Mouse (Mus musculus) liver, adult 2 months (tissue): Measurements from ENCODE around the gene Zbtb45. TPM values are rescaled to one million over a fixed set of nuclear protein-coding genes. Genes with fewer than 3 reads are reported as not detected.

Source experiments
- DNase-seq: peaks from one replicate; pipeline ENCODE4 v3.0.0-alpha.2; 2011; ENCODE audit warnings: low read depth, low spot score; ENCODE audit errors: extremely low read depth
- H3K27ac ChIP-seq: fragments of 200-500 bp; replicated peaks from 2 replicates; pipeline ENCODE4 v1.5.1; 2012; ENCODE audit warnings: low read depth, mild to moderate bottlenecking, control low read depth, inconsistent platforms, low read length; ENCODE audit not compliant: insufficient read depth
- H3K27me3 ChIP-seq: fragments of 200-500 bp; 2 replicates; pipeline ENCODE4 v1.6.1; 2012; ENCODE audit warnings: mild to moderate bottlenecking, moderate library complexity, low read length, inconsistent platforms; ENCODE audit not compliant: control insufficient read depth, insufficient read depth
- H3K36me3 ChIP-seq: fragments of 200-500 bp; 2 replicates; pipeline ENCODE4 v1.6.1; 2012; ENCODE audit warnings: low read length, inconsistent platforms; ENCODE audit not compliant: control insufficient read depth, insufficient read depth
- H3K4me1 ChIP-seq: fragments of 200-500 bp; 2 replicates; pipeline ENCODE4 v1.6.1; 2011; ENCODE audit warnings: low read length; ENCODE audit not compliant: control insufficient read depth, insufficient read depth
- H3K4me3 ChIP-seq: fragments of 200-500 bp; 2 replicates; pipeline ENCODE4 v1.5.1; 2011; ENCODE audit warnings: low read depth, mild to moderate bottlenecking, control low read depth, low read length, moderate library complexity; ENCODE audit not compliant: insufficient read depth
- H3K79me2 ChIP-seq: fragments of 200-500 bp; 2 replicates; pipeline ENCODE4 v1.6.1; 2012; ENCODE audit warnings: inconsistent platforms, mild to moderate bottlenecking, low read length, moderate library complexity; ENCODE audit not compliant: control insufficient read depth, insufficient read depth
- H3K9ac ChIP-seq: fragments of 200-500 bp; 2 replicates; pipeline ENCODE4 v1.6.1; 2012; ENCODE audit warnings: low read depth, mild to moderate bottlenecking, control low read depth, inconsistent platforms, low read length
- CTCF ChIP-seq: fragments of 200-500 bp; IDR thresholded peaks from 2 replicates; pipeline ENCODE4 v1.5.1; 2011; ENCODE audit warnings: low read depth, low read length, control low read depth
- POLR2A ChIP-seq: fragments of 200-500 bp; IDR thresholded peaks from 2 replicates; pipeline ENCODE4 v1.6.1; 2011; ENCODE audit warnings: low read length, control low read depth; ENCODE audit not compliant: insufficient read depth; ENCODE audit errors: extremely low read depth
- WGBS: fragments of 180-500 bp; shearing (Covaris S2); methylation state at CpG from one replicate; pipeline ENCODE4 v1.1.7; 2018; 5-methylcytosine and 5-hydroxymethylcytosine counted together
- polyA plus RNA-seq: library from polyadenylated mRNA; depleted of rRNA; stranded (reverse); fragments of >200 nt; gene quantifications from 2 replicates; pipeline ENCODE4 v1.2.3, GENCODE M21; 2012
- total RNA-seq: library from RNA; depleted of rRNA; stranded (reverse); fragments of >200 nt; gene quantifications from 2 replicates; pipeline ENCODE4 v1.2.3, GENCODE M21; 2014

Gene Zbtb45
- total and polyA plus RNA-seq, 2 experiments: 0.28 to 4.5 TPM

DNA sequence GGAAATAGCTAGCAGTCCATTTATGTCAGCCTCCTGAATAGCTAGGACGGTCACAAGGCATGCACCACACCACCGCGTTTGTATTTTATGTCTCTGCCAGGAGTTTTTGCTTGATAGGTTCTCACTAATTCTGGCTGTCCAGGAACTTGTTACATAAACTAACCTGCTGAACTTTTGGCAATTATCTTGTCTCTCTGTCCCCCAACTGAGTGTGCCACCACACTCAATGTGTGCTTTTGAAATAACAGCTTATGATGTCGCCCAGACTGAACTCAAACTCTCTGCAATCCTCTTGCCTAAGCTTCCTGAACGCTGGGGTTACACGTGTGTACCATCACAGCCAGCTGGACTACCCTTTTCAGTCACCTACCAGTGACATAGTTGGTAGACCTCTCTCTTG is 32.7 kb upstream of the Zbtb45 start:
- peak; percentile 78 for DNase-seq
- Histone ChIP-seq H3K9ac (no peak overlapping the region), H3K4me3 (no peak overlapping the region), H3K36me3 (no peaks in the 10 kb centered on the region), H3K27ac (peak overlapping the region; percentile 36; the same call in 1 of the 2 replicates), H3K4me1 (peaks cover 21% of the 10 kb centered on the region), H3K27me3 (peaks cover 7% of the 10 kb centered on the region), H3K79me2 (0 out of 2 replicates have a peak, but pooled peaks cover under 1% of the 10 kb centered on the region)
- TF ChIP-seq CTCF (no peak), POLR2A (no peak)
- 29% methylated on average over 6 of the region's 6 CpGs for whole genome bisulfite sequencing

DNA sequence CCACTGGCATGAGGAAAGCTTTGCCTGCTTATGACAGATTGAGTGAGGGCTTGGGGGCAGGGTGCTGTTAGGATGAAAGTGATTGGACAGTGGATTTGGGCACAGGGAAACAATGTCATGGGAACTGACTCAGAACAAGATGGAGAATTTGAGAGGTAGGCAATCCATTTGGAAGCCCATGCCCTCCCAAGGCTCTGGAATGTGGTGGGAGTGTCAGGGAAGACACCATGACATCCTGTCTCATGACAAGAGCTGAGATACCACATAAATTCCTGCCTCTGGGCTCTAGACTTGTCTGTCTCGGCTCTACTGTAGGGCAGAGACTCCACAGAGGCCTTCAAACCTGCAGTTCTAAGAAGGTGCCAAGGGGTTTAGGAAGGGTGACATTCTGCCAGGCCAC is 31.4 kb upstream of the Zbtb45 start:
- H3K36me3 ChIP-seq: no peaks in the 10 kb centered on the region
- peaks cover 7% of the 10 kb centered on the region for H3K27me3 ChIP-seq
- 79% methylated on average over 1 of the region's 1 CpGs for WGBS
- no peak overlapping the region for H3K9ac ChIP-seq
- DNase-seq: no peak
- H3K4me3 ChIP-seq: no peak overlapping the region
- peaks cover 8% of the 10 kb centered on the region; the same call in 1 of the 2 replicates for H3K79me2 ChIP-seq
- no peak for TF ChIP-seq CTCF
- no peak for TF ChIP-seq POLR2A
- no peak overlapping the region for H3K27ac ChIP-seq
- H3K4me1 ChIP-seq: peaks cover 26% of the 10 kb centered on the region

- peaks cover 25% of the 10 kb centered on the region for H3K4me1 ChIP-seq
- H3K4me3 ChIP-seq: no peak overlapping the region
- H3K36me3 ChIP-seq: peaks cover 3% of the 10 kb centered on the region; the same call in 1 of the 2 replicates
- H3K27ac ChIP-seq: no peak overlapping the region
- TF ChIP-seq CTCF (no peak), POLR2A (no peak)
- peaks cover 7% of the 10 kb centered on the region for H3K27me3 ChIP-seq
- WGBS: 73% methylated on average over 1 of the region's 1 CpGs
- peaks cover 8% of the 10 kb centered on the region; the same call in 1 of the 2 replicates for H3K79me2 ChIP-seq
- no peak for DNase-seq
- peak overlapping the region; percentile 97 for H3K9ac ChIP-seq
Observed at GRCm38 (mm10) chr7:13039181-13039580, 29.3 kb upstream of the Zbtb45 start.

DNA sequence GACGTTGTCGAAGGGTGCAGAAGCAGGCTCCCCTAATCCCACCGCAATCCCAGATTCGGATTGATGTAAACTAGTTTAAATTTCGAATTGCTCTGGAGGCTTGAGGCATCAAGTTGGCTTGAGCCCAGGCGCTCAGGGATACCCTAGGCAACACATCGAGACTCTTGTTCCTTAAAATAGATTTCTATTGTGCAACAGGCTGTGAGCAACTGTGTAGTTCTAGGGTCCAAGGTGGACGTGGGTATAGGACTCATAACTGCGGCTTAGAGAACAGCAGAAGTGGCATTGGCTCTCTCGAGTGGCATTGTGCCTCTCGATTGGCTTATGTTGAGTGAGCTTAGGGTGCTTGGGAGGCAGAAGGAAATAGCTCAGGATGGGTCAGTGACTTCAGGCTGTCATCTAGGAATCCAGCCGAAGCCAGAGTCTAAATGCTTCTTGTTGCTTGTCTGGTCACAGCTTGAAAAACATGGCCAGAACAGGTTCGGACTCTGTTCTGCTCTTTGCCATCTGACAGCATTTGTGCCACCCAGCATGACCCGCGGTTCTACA is 28.9 kb upstream of the Zbtb45 start:
- TF ChIP-seq POLR2A: no peak
- no peak for TF ChIP-seq CTCF
- Histone ChIP-seq H3K36me3 (peaks cover 3% of the 10 kb centered on the region; the same call in 1 of the 2 replicates), H3K9ac (peak overlapping the region; percentile 97), H3K27ac (peak overlapping the region; percentile 95), H3K79me2 (peaks cover 8% of the 10 kb centered on the region; the same call in 1 of the 2 replicates), H3K27me3 (peaks cover 3% of the 10 kb centered on the region), H3K4me1 (peaks cover 24% of the 10 kb centered on the region), H3K4me3 (peak overlapping the region; percentile 84)
- peak; percentile 63 for DNase-seq
- WGBS: 2% methylated on average over 15 of the region's 15 CpGs

- TF ChIP-seq POLR2A: peak; percentile 91
- TF ChIP-seq CTCF: no peak
- DNase-seq: peak; percentile 78
- Histone ChIP-seq H3K27me3 (no peaks in the 10 kb centered on the region), H3K4me3 (peak within 1 kb of the TSS; percentile 84), H3K79me2 (peaks cover 8% of the 10 kb centered on the region; the same call in 1 of the 2 replicates), H3K36me3 (peaks cover 3% of the 10 kb centered on the region; the same call in 1 of the 2 replicates), H3K4me1 (peaks cover 24% of the 10 kb centered on the region), H3K27ac (peak within 1 kb of the TSS; percentile 95), H3K9ac (peak within 1 kb of the TSS; percentile 97)
- WGBS: under 1% methylated on average over 63 of the region's 65 CpGs
Observed at GRCm38 (mm10) chr7:13037901-13038555, 28.2 kb upstream of the Zbtb45 start, which contains the start of gene Ube2m. Gene Ube2m, minus strand, starts transcription at chr7:13038275.
